Mouse (Mus musculus) liver, adult 2 months (tissue): ENCODE data around the gene Amdhd2. TPM values are rescaled to one million over a fixed set of nuclear protein-coding genes. Genes with fewer than 3 reads are reported as not detected.

Experiments
- DNase-seq: peaks from one replicate; pipeline ENCODE4 v3.0.0-alpha.2; 2011; ENCODE audit warnings: low read depth, low spot score; ENCODE audit errors: extremely low read depth
- H3K27ac ChIP-seq: fragments of 200-500 bp; replicated peaks from 2 replicates; pipeline ENCODE4 v1.5.1; 2012; ENCODE audit warnings: low read depth, mild to moderate bottlenecking, control low read depth, inconsistent platforms, low read length; ENCODE audit not compliant: insufficient read depth
- H3K27me3 ChIP-seq: fragments of 200-500 bp; 2 replicates; pipeline ENCODE4 v1.6.1; 2012; ENCODE audit warnings: mild to moderate bottlenecking, moderate library complexity, low read length, inconsistent platforms; ENCODE audit not compliant: control insufficient read depth, insufficient read depth
- H3K36me3 ChIP-seq: fragments of 200-500 bp; 2 replicates; pipeline ENCODE4 v1.6.1; 2012; ENCODE audit warnings: low read length, inconsistent platforms; ENCODE audit not compliant: control insufficient read depth, insufficient read depth
- H3K4me1 ChIP-seq: fragments of 200-500 bp; 2 replicates; pipeline ENCODE4 v1.6.1; 2011; ENCODE audit warnings: low read length; ENCODE audit not compliant: control insufficient read depth, insufficient read depth
- H3K4me3 ChIP-seq: fragments of 200-500 bp; 2 replicates; pipeline ENCODE4 v1.5.1; 2011; ENCODE audit warnings: low read depth, mild to moderate bottlenecking, control low read depth, low read length, moderate library complexity; ENCODE audit not compliant: insufficient read depth
- H3K79me2 ChIP-seq: fragments of 200-500 bp; 2 replicates; pipeline ENCODE4 v1.6.1; 2012; ENCODE audit warnings: inconsistent platforms, mild to moderate bottlenecking, low read length, moderate library complexity; ENCODE audit not compliant: control insufficient read depth, insufficient read depth
- H3K9ac ChIP-seq: fragments of 200-500 bp; 2 replicates; pipeline ENCODE4 v1.6.1; 2012; ENCODE audit warnings: low read depth, mild to moderate bottlenecking, control low read depth, inconsistent platforms, low read length
- CTCF ChIP-seq: fragments of 200-500 bp; IDR thresholded peaks from 2 replicates; pipeline ENCODE4 v1.5.1; 2011; ENCODE audit warnings: low read depth, low read length, control low read depth
- POLR2A ChIP-seq: fragments of 200-500 bp; IDR thresholded peaks from 2 replicates; pipeline ENCODE4 v1.6.1; 2011; ENCODE audit warnings: low read length, control low read depth; ENCODE audit not compliant: insufficient read depth; ENCODE audit errors: extremely low read depth
- WGBS: fragments of 180-500 bp; shearing (Covaris S2); methylation state at CpG from one replicate; pipeline ENCODE4 v1.1.7; 2018; 5-methylcytosine and 5-hydroxymethylcytosine counted together
- polyA plus RNA-seq: library from polyadenylated mRNA; depleted of rRNA; stranded (reverse); fragments of >200 nt; gene quantifications from 2 replicates; pipeline ENCODE4 v1.2.3, GENCODE M21; 2012
- total RNA-seq: library from RNA; depleted of rRNA; stranded (reverse); fragments of >200 nt; gene quantifications from 2 replicates; pipeline ENCODE4 v1.2.3, GENCODE M21; 2014

The Amdhd2 gene
- total and polyA plus RNA-seq, 2 experiments, result 19.3 to 35.4 TPM

DNA sequence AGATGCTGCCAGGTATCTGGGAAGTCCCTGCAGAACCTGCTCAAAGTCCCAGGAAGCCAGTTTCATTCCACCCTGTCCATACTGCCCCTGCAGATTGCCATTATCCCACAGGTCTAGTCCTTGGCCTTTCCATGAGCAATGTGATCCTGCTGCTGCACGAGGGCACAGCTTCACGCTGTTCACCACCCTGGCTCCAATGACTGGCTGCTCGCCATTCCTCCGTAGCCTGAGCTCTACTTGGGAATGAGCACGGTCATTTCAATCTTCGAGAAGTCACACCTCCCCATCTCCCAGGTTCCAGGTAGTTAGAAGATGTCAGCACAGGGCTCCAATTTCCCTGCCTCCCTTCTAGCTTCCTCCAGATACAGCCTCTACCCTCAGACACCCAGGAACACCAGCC, 6.4 kb downstream of the Amdhd2 start:
- TF ChIP-seq CTCF (no peak), POLR2A (no peak)
- no peak overlapping the region for H3K4me3 ChIP-seq
- H3K27me3 ChIP-seq, result no peaks in the 10 kb centered on the region
- H3K79me2 ChIP-seq, result no peaks in the 10 kb centered on the region; the same call in 1 of the 2 replicates
- H3K4me1 ChIP-seq, result 0 out of 2 replicates have a peak, but pooled peaks cover 2% of the 10 kb centered on the region
- 97% methylated on average over 6 of the region's 6 CpGs for WGBS
- peaks cover 6% of the 10 kb centered on the region; the same call in 1 of the 2 replicates for H3K36me3 ChIP-seq
- no peak overlapping the region for H3K9ac ChIP-seq
- DNase-seq, result no peak
- H3K27ac ChIP-seq, result no peak overlapping the region

- Histone ChIP-seq H3K27ac (no peak overlapping the region), H3K36me3 (peaks cover 6% of the 10 kb centered on the region; the same call in 1 of the 2 replicates), H3K27me3 (no peaks in the 10 kb centered on the region), H3K4me1 (0 out of 2 replicates have a peak, but pooled peaks cover 5% of the 10 kb centered on the region), H3K4me3 (no peak overlapping the region), H3K9ac (no peak overlapping the region), H3K79me2 (no peaks in the 10 kb centered on the region)
- TF ChIP-seq CTCF (no peak), POLR2A (no peak)
- WGBS, result 93% methylated on average over 3 of the region's 3 CpGs
- DNase-seq, result no peak
These were observed 7.2 kb downstream of the Amdhd2 start for GRCm38 (mm10) chr17:24156394-24156793.

DNA sequence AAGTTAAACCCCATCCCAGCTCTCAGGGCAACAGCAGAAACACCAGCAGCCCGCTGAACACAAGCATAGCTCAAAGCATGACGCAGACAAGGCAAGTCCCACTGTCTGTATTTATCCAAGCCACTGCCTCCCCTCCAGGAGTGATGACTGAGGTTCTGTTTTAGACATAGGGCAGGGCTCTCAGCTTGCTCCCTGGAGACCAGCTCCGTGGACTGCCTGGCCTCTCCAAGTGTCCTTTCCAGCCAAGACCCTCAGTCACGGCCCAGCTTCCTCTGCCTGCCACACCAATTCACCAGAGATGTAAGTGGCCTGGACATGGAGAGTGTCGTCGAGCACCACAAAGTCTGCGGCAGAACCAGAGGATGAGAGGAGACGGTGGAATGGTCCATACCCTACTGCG, 7.8 kb downstream of the Amdhd2 start:
- no peaks in the 10 kb centered on the region for H3K79me2 ChIP-seq
- TF ChIP-seq POLR2A (no peak), CTCF (no peak)
- WGBS, result 96% methylated on average over 9 of the region's 9 CpGs

DNA sequence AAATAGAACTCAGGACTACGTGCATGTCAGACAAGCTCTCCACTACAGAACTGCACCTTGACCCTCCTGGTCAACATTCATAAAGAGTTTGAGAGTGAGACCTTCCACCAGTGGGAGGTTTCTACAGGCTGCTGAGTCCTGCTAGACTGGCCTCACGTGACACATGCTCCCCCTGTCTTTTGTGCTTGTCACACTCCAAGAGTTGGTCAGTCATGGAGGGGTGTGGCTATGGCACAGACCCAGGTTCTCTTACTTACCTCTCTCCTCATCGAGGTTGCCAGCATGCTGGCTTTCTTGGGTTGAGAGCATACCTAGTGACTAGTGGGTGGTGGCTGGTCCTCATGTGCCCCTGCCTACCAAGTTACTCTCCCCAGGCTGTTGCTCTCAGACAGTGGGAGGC, 9.1 kb downstream of the Amdhd2 start:
- DNase-seq, result no peak
- no peak overlapping the region for H3K27ac ChIP-seq
- no peaks in the 10 kb centered on the region for H3K79me2 ChIP-seq
- 42% methylated on average over 3 of the region's 3 CpGs for WGBS
- H3K36me3 ChIP-seq, result peaks cover 6% of the 10 kb centered on the region; the same call in 1 of the 2 replicates
- 0 out of 2 replicates have a peak, but pooled peaks cover 5% of the 10 kb centered on the region for H3K4me1 ChIP-seq
- no peaks in the 10 kb centered on the region for H3K27me3 ChIP-seq
- H3K9ac ChIP-seq, result no peak overlapping the region
- TF ChIP-seq POLR2A (no peak), CTCF (no peak)
- no peak overlapping the region for H3K4me3 ChIP-seq

More for the DNA sequence above, 7.8 kb downstream of the Amdhd2 start:
- Histone ChIP-seq H3K27me3 (no peaks in the 10 kb centered on the region), H3K27ac (no peak overlapping the region), H3K36me3 (peaks cover 6% of the 10 kb centered on the region; the same call in 1 of the 2 replicates), H3K4me3 (no peak overlapping the region), H3K4me1 (0 out of 2 replicates have a peak, but pooled peaks cover 5% of the 10 kb centered on the region), H3K9ac (no peak overlapping the region)
- DNase-seq, result no peak

- WGBS, result 3% methylated on average over 26 of the region's 26 CpGs
- no peak overlapping the region for H3K27ac ChIP-seq
- peak; percentile 69 for DNase-seq
- no peaks in the 10 kb centered on the region for H3K79me2 ChIP-seq
- H3K27me3 ChIP-seq, result no peaks in the 10 kb centered on the region
- TF ChIP-seq CTCF, result peak; percentile 92
- no peak for TF ChIP-seq POLR2A
- peak overlapping the region; percentile 19; the same call in 1 of the 2 replicates for H3K4me3 ChIP-seq
- peaks cover 6% of the 10 kb centered on the region; the same call in 1 of the 2 replicates for H3K36me3 ChIP-seq
- H3K4me1 ChIP-seq, result 0 out of 2 replicates have a peak, but pooled peaks cover 5% of the 10 kb centered on the region
- H3K9ac ChIP-seq, result peak overlapping the region; percentile 58
These were observed 11.5 kb downstream of the Amdhd2 start for GRCm38 (mm10) chr17:24151890-24152563.

DNA sequence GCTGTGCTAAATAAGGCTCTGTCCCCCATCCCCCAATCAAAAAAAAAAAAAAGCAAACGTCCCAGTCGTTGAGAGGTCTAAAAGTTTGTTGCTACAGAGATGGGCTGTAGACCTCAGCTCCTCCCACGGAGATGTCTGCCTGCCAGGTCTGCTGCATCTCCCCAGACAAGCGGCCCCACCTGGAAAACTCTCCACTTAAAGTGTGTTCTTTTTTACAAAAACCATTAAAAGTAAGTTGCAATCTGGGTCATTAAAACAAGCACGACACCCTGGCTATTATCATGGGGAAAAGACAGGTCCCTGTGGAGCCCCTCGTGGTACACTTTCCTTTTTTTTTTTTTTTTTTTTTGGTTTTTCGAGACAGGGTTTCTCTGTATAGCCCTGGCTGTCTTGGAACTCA, 12.2 kb downstream of the Amdhd2 start:
- no peak overlapping the region for H3K4me3 ChIP-seq
- H3K4me1 ChIP-seq, result 0 out of 2 replicates have a peak, but pooled peaks cover 5% of the 10 kb centered on the region
- no peak overlapping the region; the same call in 1 of the 2 replicates for H3K9ac ChIP-seq
- TF ChIP-seq POLR2A (no peak), CTCF (no peak)
- H3K27me3 ChIP-seq, result no peaks in the 10 kb centered on the region
- no peak overlapping the region for H3K27ac ChIP-seq
- no peak for DNase-seq
- peaks cover 6% of the 10 kb centered on the region; the same call in 1 of the 2 replicates for H3K36me3 ChIP-seq
- 23% methylated on average over 7 of the region's 7 CpGs for WGBS
- H3K79me2 ChIP-seq, result no peaks in the 10 kb centered on the region
